Comparison of ENCODE assay signal across 10 mouse cellular contexts in genomic region chr15:101858673-101859425, GRCm38 (mm10). TPM values are rescaled to one million over a fixed set of nuclear protein-coding genes. Genes with fewer than 3 reads are reported as not detected.
A peak's percentile ranks its signal among the peaks of the same experiment; 100 is the strongest.
DNase-seq lines count a peak whose midpoint lies in the region; ATAC-seq lines count a peak whose summit lies in the region.
"Had no signal": no experiment of that assay in that cellular context is flagged by ENCODE, and none has a peak within 500 bp of the region (broad histone marks: within the 10 kb centered on the region; RNA-seq: fewer than 3 reads in every experiment).

No protein-coding gene starts in this region.

- H3K27me3 ChIP-seq in heart, embryonic 13.5 days (replicated peaks): peaks cover 93% of the 10 kb centered on the region
- peaks cover 11% of the 10 kb centered on the region for H3K27me3 ChIP-seq in hindbrain, embryonic 11.5 days (ENCODE audit: control insufficient read depth, insufficient read depth, low read length)
- peaks cover 54% of the 10 kb centered on the region for H3K27me3 ChIP-seq in midbrain, embryonic 12.5 days

- peak overlapping the region; percentile 91 for H3K4me2 ChIP-seq in heart, embryonic 13.5 days
- peak overlapping the region; percentile 80 for H3K4me2 ChIP-seq in hindbrain, embryonic 11.5 days (replicated peaks; ENCODE audit: low read depth, low read length)
- H3K4me2 ChIP-seq in midbrain, embryonic 12.5 days (replicated peaks): peak overlapping the region; percentile 75

- WGBS in heart, embryonic 13.5 days: 7% methylated on average over 11 of the region's 11 CpGs
- 6% methylated on average over 11 of the region's 11 CpGs for WGBS in hindbrain, embryonic 11.5 days
- WGBS in midbrain, embryonic 12.5 days: 7% methylated on average over 11 of the region's 11 CpGs

- no peak for ATAC-seq in heart, embryonic 13.5 days (ENCODE audit: extremely low read depth, insufficient number of reproducible peaks, low FRiP score, low TSS enrichment)
- no peak for ATAC-seq in hindbrain, embryonic 11.5 days (ENCODE audit: low FRiP score)
- no peak for ATAC-seq in midbrain, embryonic 12.5 days (ENCODE audit: low FRiP score, low read depth)

- peak overlapping the region; percentile 71; the same call in 1 of the 2 replicates for H3K9ac ChIP-seq in heart, embryonic 13.5 days
- no peak overlapping the region for H3K9ac ChIP-seq in hindbrain, embryonic 11.5 days (ENCODE audit: low read depth, low read length)
- no peak overlapping the region for H3K9ac ChIP-seq in midbrain, embryonic 12.5 days (replicated peaks)

- no peaks in the 10 kb centered on the region for H3K36me3 ChIP-seq in heart, embryonic 13.5 days
- H3K36me3 ChIP-seq in hindbrain, embryonic 11.5 days (ENCODE audit: control insufficient read depth, insufficient read depth, low read length): no peaks in the 10 kb centered on the region
- H3K36me3 ChIP-seq in midbrain, embryonic 12.5 days: no peaks in the 10 kb centered on the region

- no peaks in the 10 kb centered on the region for H3K9me3 ChIP-seq in heart, embryonic 13.5 days
- no peaks in the 10 kb centered on the region for H3K9me3 ChIP-seq in hindbrain, embryonic 11.5 days (ENCODE audit: control insufficient read depth, low read length)
- no peaks in the 10 kb centered on the region for H3K9me3 ChIP-seq in midbrain, embryonic 12.5 days

- H3K27ac ChIP-seq in heart, embryonic 13.5 days (replicated peaks): no peak overlapping the region
- H3K27ac ChIP-seq in brown adipose tissue, adult 24 weeks (replicated peaks; ENCODE audit: low read depth, low read length): no peak overlapping the region
- no peak overlapping the region for H3K27ac ChIP-seq in hindbrain, embryonic 11.5 days (ENCODE audit: low read depth, low read length)
- H3K27ac ChIP-seq in midbrain, embryonic 12.5 days (replicated peaks): no peak overlapping the region

- no peak for DNase-seq in heart, postnatal 4 days
- DNase-seq in hindbrain, embryonic 11.5 days (ENCODE audit: low spot score): peak; percentile 13
- DNase-seq in adrenal gland, postnatal 4 days (ENCODE audit: low spot score in 2 of 2): no peak
- DNase-seq in layer of hippocampus, adult 9-11 months: no peak
- no peak for DNase-seq in gastrocnemius, postnatal 25 days

- H3K4me1 ChIP-seq in heart, embryonic 13.5 days: peaks cover 22% of the 10 kb centered on the region
- 0 out of 2 replicates have a peak, but pooled peaks cover 3% of the 10 kb centered on the region for H3K4me1 ChIP-seq in brown adipose tissue, adult 24 weeks (ENCODE audit: control insufficient read depth, insufficient read depth, insufficient read length, low read length)
- no peaks in the 10 kb centered on the region; the same call in 1 of the 2 replicates for H3K4me1 ChIP-seq in hindbrain, embryonic 11.5 days (replicated peaks; ENCODE audit: control insufficient read depth, insufficient read depth, low read length)
- peaks cover 23% of the 10 kb centered on the region; the same call in 1 of the 2 replicates for H3K4me1 ChIP-seq in midbrain, embryonic 12.5 days

- H3K4me3 ChIP-seq in heart, embryonic 13.5 days: peak overlapping the region; percentile 53
- H3K4me3 ChIP-seq in brown adipose tissue, adult 24 weeks (ENCODE audit: insufficient read depth, low read depth, low read length): peak overlapping the region; percentile 17; the same call in 1 of the 2 replicates
- H3K4me3 ChIP-seq in hindbrain, embryonic 11.5 days (ENCODE audit: low read depth, low read length): no peak overlapping the region
- no peak overlapping the region for H3K4me3 ChIP-seq in midbrain, embryonic 12.5 days

RNA-seq across cellular contexts. Expression of gene Krt1, which starts 8.3 kb away (rescaled TPM):
- polyA plus RNA-seq in heart, embryonic 13.5 days (2015; fragmentation: Nextera tagmentation; extraction: Ambion mirVana): 0.28 and 0.41 TPM in 2 replicates
- not detected for total RNA-seq in heart, postnatal 4 days (2021)
- polyA plus RNA-seq in brown adipose tissue, adult 24 weeks (2012; ENCODE audit: insufficient read depth, insufficient read length, missing spikeins): 0.63 TPM in 1 of 2 replicates, not detected in the other
- polyA plus RNA-seq in hindbrain, embryonic 11.5 days (2014; fragmentation: Nextera tagmentation; extraction: Ambion mirVana): 1.5 and 1.8 TPM in 2 replicates
- 2.3 and 4.6 TPM in 2 replicates for polyA plus RNA-seq in midbrain, embryonic 12.5 days (2016; fragmentation: Nextera tagmentation; extraction: Ambion mirVana)
- under 1 TPM; 0.39 to 0.45 TPM for total RNA-seq in adrenal gland, postnatal 4 days (2021)
- total RNA-seq in gastrocnemius, postnatal 25 days (2021): not detected
- polyA plus RNA-seq: C2C12 had no signal

RNA-seq across cellular contexts. Expression of gene Krt77, which starts 10.7 kb away (rescaled TPM):
- polyA plus RNA-seq in heart, embryonic 13.5 days (2015; fragmentation: Nextera tagmentation; extraction: Ambion mirVana): not detected in 2 replicates
- not detected for total RNA-seq in heart, postnatal 4 days (2021)
- polyA plus RNA-seq in brown adipose tissue, adult 24 weeks (2012; ENCODE audit: insufficient read depth, insufficient read length, missing spikeins): 1.1 and 2.2 TPM in 2 replicates
- not detected in 2 replicates for polyA plus RNA-seq in hindbrain, embryonic 11.5 days (2014; fragmentation: Nextera tagmentation; extraction: Ambion mirVana)
- not detected in 2 replicates for polyA plus RNA-seq in midbrain, embryonic 12.5 days (2016; fragmentation: Nextera tagmentation; extraction: Ambion mirVana)
- not detected for total RNA-seq in adrenal gland, postnatal 4 days (2021)
- not detected for total RNA-seq in gastrocnemius, postnatal 25 days (2021)
- polyA plus RNA-seq: C2C12 had no signal

RNA-seq across cellular contexts. Expression of gene Krt76, which starts 33.9 kb away (rescaled TPM):
- polyA plus RNA-seq in heart, embryonic 13.5 days (2015; fragmentation: Nextera tagmentation; extraction: Ambion mirVana): not detected in 2 replicates
- not detected for total RNA-seq in heart, postnatal 4 days (2021)
- polyA plus RNA-seq in brown adipose tissue, adult 24 weeks (2012; ENCODE audit: insufficient read depth, insufficient read length, missing spikeins): not detected in 2 replicates
- polyA plus RNA-seq in hindbrain, embryonic 11.5 days (2014; fragmentation: Nextera tagmentation; extraction: Ambion mirVana): not detected in 2 replicates
- not detected in 2 replicates for polyA plus RNA-seq in midbrain, embryonic 12.5 days (2016; fragmentation: Nextera tagmentation; extraction: Ambion mirVana)
- total RNA-seq in adrenal gland, postnatal 4 days (2021): not detected
- total RNA-seq in gastrocnemius, postnatal 25 days (2021): not detected
- polyA plus RNA-seq: brain, embryonic 14.5 days; C2C12 had no signal

RNA-seq across cellular contexts. Expression of gene Krt2, which starts 40.9 kb away (rescaled TPM):
- polyA plus RNA-seq in heart, embryonic 13.5 days (2015; fragmentation: Nextera tagmentation; extraction: Ambion mirVana): not detected in 2 replicates
- total RNA-seq in heart, postnatal 4 days (2021): not detected
- not detected in 2 replicates for polyA plus RNA-seq in brown adipose tissue, adult 24 weeks (2012; ENCODE audit: insufficient read depth, insufficient read length, missing spikeins)
- polyA plus RNA-seq in hindbrain, embryonic 11.5 days (2014; fragmentation: Nextera tagmentation; extraction: Ambion mirVana): not detected in 2 replicates
- not detected in 2 replicates for polyA plus RNA-seq in midbrain, embryonic 12.5 days (2016; fragmentation: Nextera tagmentation; extraction: Ambion mirVana)
- not detected for total RNA-seq in adrenal gland, postnatal 4 days (2021)
- total RNA-seq in gastrocnemius, postnatal 25 days (2021): not detected
- polyA plus RNA-seq: brain, embryonic 14.5 days; C2C12 had no signal

RNA-seq across cellular contexts. Expression of gene Krt73, which starts 56.7 kb away (rescaled TPM):
- polyA plus RNA-seq in heart, embryonic 13.5 days (2015; fragmentation: Nextera tagmentation; extraction: Ambion mirVana): not detected in 2 replicates
- not detected for total RNA-seq in heart, postnatal 4 days (2021)
- not detected in 2 replicates for polyA plus RNA-seq in brown adipose tissue, adult 24 weeks (2012; ENCODE audit: insufficient read depth, insufficient read length, missing spikeins)
- 0.08 and 0.24 TPM in 2 replicates for polyA plus RNA-seq in hindbrain, embryonic 11.5 days (2014; fragmentation: Nextera tagmentation; extraction: Ambion mirVana)
- 0.34 TPM in 2 replicates for polyA plus RNA-seq in midbrain, embryonic 12.5 days (2016; fragmentation: Nextera tagmentation; extraction: Ambion mirVana)
- not detected for total RNA-seq in adrenal gland, postnatal 4 days (2021)
- not detected for total RNA-seq in gastrocnemius, postnatal 25 days (2021)
- polyA plus RNA-seq: C2C12 had no signal

Comparison
In these comparisons a context has a peak if more than half of its experiments do, and no peak if none do; other contexts are left out.
1. H3K4me3 ChIP-seq: peak in heart, embryonic 13.5 days (single experiment) and brown adipose tissue, adult 24 weeks (single experiment); none in hindbrain, embryonic 11.5 days (single experiment) and midbrain, embryonic 12.5 days (single experiment).
2. Peak in every context shown above with its lines, with median percentiles within 50 percentile points of each other: H3K4me2 ChIP-seq.